Mouse (Mus musculus): Measurements from ENCODE around the gene Ano6.

- TF ChIP-seq GATA1 (IDR thresholded peaks at IDR 0.05; ENCODE audit: borderline replicate concordance, low read length) (no peak), CTCF (IDR thresholded peaks at IDR 0.05; ENCODE audit: low read depth, low read length) (no peak), TAL1 (conservative IDR thresholded peaks at IDR 0.05; ENCODE audit: low read depth, low read length) (no peak), GATA2 (IDR thresholded peaks at IDR 0.05; ENCODE audit: borderline replicate concordance, low read depth, low read length) (no peak)
These were observed 91.8 kb downstream of the Ano6 start for GRCm38 (mm10) chr15:95882436-95882835.
